Mouse (Mus musculus) ZHBTc4 (cell line): ENCODE data around the gene Efcc1.

Source experiments
- DNase-seq: peaks from one replicate; pipeline ENCODE4 v3.0.0-alpha.2; 2011; ENCODE audit warnings: low read depth, low spot score

Efcc1 gene

GRCm38 (mm10) chr6:87804036-87804435 is 73.4 kb downstream of the Efcc1 start:
- DNase-seq: no peak

- DNase-seq: no peak
Observed at GRCm38 (mm10) chr6:87804886-87805285, 74.2 kb downstream of the Efcc1 start.

DNA sequence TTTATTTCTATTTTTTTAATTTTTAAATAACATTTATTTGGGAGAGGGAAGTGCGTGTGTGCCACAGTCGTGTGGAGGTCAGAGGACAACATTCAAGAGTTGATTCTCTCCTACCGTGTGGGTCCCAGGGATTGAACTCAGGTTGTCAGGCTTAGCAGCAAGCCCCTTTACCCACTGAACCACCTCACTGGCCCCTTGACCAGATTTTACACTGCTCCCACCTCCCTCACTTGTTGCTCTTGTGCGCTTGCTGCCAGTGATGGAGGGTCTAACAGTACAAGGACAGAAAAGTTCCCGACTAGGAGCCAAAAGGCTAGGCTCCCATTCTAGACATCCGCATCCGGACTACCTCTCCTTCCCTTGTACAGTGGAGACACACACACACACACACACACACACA is 74.8 kb downstream of the Efcc1 start:
- no peak for DNase-seq
